Mouse (Mus musculus): ENCODE data around the gene Ncdn. TPM values are rescaled to one million over a fixed set of nuclear protein-coding genes. Genes with fewer than 3 reads are reported as not detected.

The Ncdn gene
- total RNA-seq, 2 experiments from 2014 or later = 10.1 to 13.0 TPM

- no peak; the same call in 1 of the 2 replicates for ATAC-seq (replicated peaks; ENCODE audit: poor library complexity, severe bottlenecking)
These were observed 19.1 kb downstream of the Ncdn start for GRCm38 (mm10) chr4:126734001-126734603.

GRCm38 (mm10) chr4:126732531-126733380 is 20.5 kb downstream of the Ncdn start:
- ATAC-seq (replicated peaks; ENCODE audit: poor library complexity, severe bottlenecking) = no peak

- no peak for ATAC-seq (replicated peaks; ENCODE audit: poor library complexity, severe bottlenecking)
These were observed 21.1 kb downstream of the Ncdn start for GRCm38 (mm10) chr4:126732111-126732510.

GRCm38 (mm10) chr4:126707439-126707826 is 45.8 kb downstream of the Ncdn start:
- ATAC-seq (replicated peaks; ENCODE audit: poor library complexity, severe bottlenecking) = no peak

GRCm38 (mm10) chr4:126706630-126707438 is 46.4 kb downstream of the Ncdn start:
- ATAC-seq (replicated peaks; ENCODE audit: poor library complexity, severe bottlenecking) = no peak

GRCm38 (mm10) chr4:126696908-126697307 is 56.3 kb downstream of the Ncdn start:
- no peak for ATAC-seq (replicated peaks; ENCODE audit: poor library complexity, severe bottlenecking)

Other genes starting within 250 kb of the Ncdn start
- 2.7 and 4.6 TPM in 2 replicates for gene Ago4, start 220.0 kb downstream of the Ncdn start, total RNA-seq (2014; fragmentation: Nextera tagmentation)
- 4.1 and 4.6 TPM in 2 replicates for gene Ago4, start 220.0 kb downstream of the Ncdn start, total RNA-seq (2017)
- 37.8 and 57.9 TPM in 2 replicates for gene Clspn, start 196.5 kb downstream of the Ncdn start, total RNA-seq (2014; fragmentation: Nextera tagmentation)
- 53.5 and 91.2 TPM in 2 replicates for gene Clspn, start 196.5 kb downstream of the Ncdn start, total RNA-seq (2017)
- 0.88 and 1.2 TPM in 2 replicates for gene 5730409E04Rik, start 143.6 kb downstream of the Ncdn start, total RNA-seq (2014; fragmentation: Nextera tagmentation)
- 2.3 and 2.5 TPM in 2 replicates for gene 5730409E04Rik, start 143.6 kb downstream of the Ncdn start, total RNA-seq (2017)
- 295 and 328 TPM in 2 replicates for gene Psmb2, start 75.8 kb downstream of the Ncdn start, total RNA-seq (2014; fragmentation: Nextera tagmentation)
- 102 and 140 TPM in 2 replicates for gene Psmb2, start 75.8 kb downstream of the Ncdn start, total RNA-seq (2017)
- not detected in 2 replicates for gene Tfap2e, start 17.2 kb downstream of the Ncdn start, total RNA-seq (2014; fragmentation: Nextera tagmentation)
- gene Tfap2e, start 17.2 kb downstream of the Ncdn start, total RNA-seq (2017) = not detected in 2 replicates
- 15.4 and 16.2 TPM in 2 replicates for gene AU040320, start 106 bp upstream of the Ncdn start, total RNA-seq (2014; fragmentation: Nextera tagmentation)
- gene AU040320, start 106 bp upstream of the Ncdn start, total RNA-seq (2017) = 13.2 and 16.8 TPM in 2 replicates
- 36.8 and 50.7 TPM in 2 replicates for gene Zmym4, start 214.7 kb upstream of the Ncdn start, total RNA-seq (2014; fragmentation: Nextera tagmentation)
- 45.9 and 60.9 TPM in 2 replicates for gene Zmym4, start 214.7 kb upstream of the Ncdn start, total RNA-seq (2017)